Mouse (Mus musculus) ES-E14 (cell line): ENCODE results near the gene Eif4e.

Experiments used
- CHD2 ChIP-seq: IDR thresholded peaks from 2 replicates; pipeline ENCODE4 v1.6.1; 2014; ENCODE audit warnings: mild to moderate bottlenecking, low read depth, low read length, inconsistent platforms
- MAFK ChIP-seq: IDR thresholded peaks from 2 replicates; pipeline ENCODE4 v1.6.1; 2014; ENCODE audit warnings: mild to moderate bottlenecking, low read depth, low read length, inconsistent platforms; ENCODE audit not compliant: insufficient read depth
- ZC3H11A ChIP-seq: IDR thresholded peaks from 2 replicates; pipeline ENCODE4 v1.6.1; 2012; ENCODE audit warnings: low read depth, mild to moderate bottlenecking, inconsistent platforms, low read length, borderline replicate concordance
- ZNF384 ChIP-seq: IDR thresholded peaks from 2 replicates; pipeline ENCODE4 v1.6.1; 2012; ENCODE audit warnings: low read depth, low read length, inconsistent platforms

DNA sequence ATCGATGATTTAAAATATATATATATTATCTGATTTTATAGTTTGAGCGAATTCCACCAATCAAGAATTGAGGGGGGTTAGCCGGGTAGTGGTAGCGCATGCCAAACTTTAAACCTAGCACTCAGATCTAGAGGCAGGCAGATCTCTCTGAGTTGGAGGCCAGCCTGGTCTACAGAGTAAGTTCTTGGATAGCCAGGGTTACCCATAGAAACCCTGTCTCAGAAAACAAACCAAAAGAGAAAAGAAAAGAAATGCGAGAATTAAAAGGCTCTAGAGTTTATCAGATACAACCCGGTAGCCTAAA lies 36.0 kb upstream of the Eif4e start:
- TF ChIP-seq ZC3H11A: no peak
- TF ChIP-seq CHD2: no peak
- TF ChIP-seq MAFK: no peak
- no peak for TF ChIP-seq ZNF384
